Mouse (Mus musculus) spleen, adult 2 months (tissue): ENCODE data around the gene Ano2. TPM values are rescaled to one million over a fixed set of nuclear protein-coding genes. Genes with fewer than 3 reads are reported as not detected.

Experiments
- DNase-seq, 2 experiments: peaks; one replicate each; pipeline versions ENCODE4 v3.0.0 to v3.0.0-alpha.2; 2012 to 2021; ENCODE audit warnings: low spot score in 2 of 2, low read depth in 1 of 2
- H3K27ac ChIP-seq: fragments of 200-500 bp; 2 replicates; pipeline ENCODE4 v1.5.1; 2012; ENCODE audit warnings: low read length, inconsistent platforms; ENCODE audit not compliant: insufficient read depth
- H3K27me3 ChIP-seq: fragments of 200-500 bp; 2 replicates; pipeline ENCODE4 v1.6.1; 2012; ENCODE audit warnings: mild to moderate bottlenecking, moderate library complexity, low read length, inconsistent platforms; ENCODE audit not compliant: control insufficient read depth, insufficient read depth
- H3K36me3 ChIP-seq: fragments of 200-500 bp; 2 replicates; pipeline ENCODE4 v1.6.1; 2012; ENCODE audit warnings: mild to moderate bottlenecking, low read length, inconsistent platforms; ENCODE audit not compliant: control insufficient read depth, insufficient read depth
- H3K4me1 ChIP-seq: fragments of 200-500 bp; 2 replicates; pipeline ENCODE4 v1.6.1; 2011; ENCODE audit warnings: inconsistent platforms; ENCODE audit not compliant: control insufficient read depth, insufficient read depth, insufficient read length
- H3K4me3 ChIP-seq: fragments of 200-500 bp; 2 replicates; pipeline ENCODE4 v1.5.1; 2011; ENCODE audit warnings: mild to moderate bottlenecking, inconsistent platforms; ENCODE audit not compliant: insufficient read depth, insufficient read length; ENCODE audit errors: extremely low read depth
- CTCF ChIP-seq: fragments of 200-500 bp; IDR thresholded peaks from 2 replicates; pipeline ENCODE4 v1.5.1; 2011; ENCODE audit warnings: mild to moderate bottlenecking, inconsistent platforms; ENCODE audit not compliant: insufficient read depth, insufficient read length, insufficient replicate concordance; ENCODE audit errors: extremely low read depth
- POLR2A ChIP-seq: fragments of 200-500 bp; IDR thresholded peaks from 2 replicates; pipeline ENCODE4 v1.6.1; 2011; ENCODE audit warnings: low read depth, low read length, inconsistent platforms
- WGBS: fragments of 180-500 bp; shearing (Covaris S2); methylation state at CpG from one replicate; pipeline ENCODE4 v1.1.7; 2018; 5-methylcytosine and 5-hydroxymethylcytosine counted together
- polyA plus RNA-seq: library from polyadenylated mRNA; depleted of rRNA; stranded (reverse); fragments of >200 nt; gene quantifications from 2 replicates; pipeline ENCODE4 v1.2.3, GENCODE M21; 2012

Gene Ano2
- polyA plus RNA-seq, 1 experiment = not detected

DNA sequence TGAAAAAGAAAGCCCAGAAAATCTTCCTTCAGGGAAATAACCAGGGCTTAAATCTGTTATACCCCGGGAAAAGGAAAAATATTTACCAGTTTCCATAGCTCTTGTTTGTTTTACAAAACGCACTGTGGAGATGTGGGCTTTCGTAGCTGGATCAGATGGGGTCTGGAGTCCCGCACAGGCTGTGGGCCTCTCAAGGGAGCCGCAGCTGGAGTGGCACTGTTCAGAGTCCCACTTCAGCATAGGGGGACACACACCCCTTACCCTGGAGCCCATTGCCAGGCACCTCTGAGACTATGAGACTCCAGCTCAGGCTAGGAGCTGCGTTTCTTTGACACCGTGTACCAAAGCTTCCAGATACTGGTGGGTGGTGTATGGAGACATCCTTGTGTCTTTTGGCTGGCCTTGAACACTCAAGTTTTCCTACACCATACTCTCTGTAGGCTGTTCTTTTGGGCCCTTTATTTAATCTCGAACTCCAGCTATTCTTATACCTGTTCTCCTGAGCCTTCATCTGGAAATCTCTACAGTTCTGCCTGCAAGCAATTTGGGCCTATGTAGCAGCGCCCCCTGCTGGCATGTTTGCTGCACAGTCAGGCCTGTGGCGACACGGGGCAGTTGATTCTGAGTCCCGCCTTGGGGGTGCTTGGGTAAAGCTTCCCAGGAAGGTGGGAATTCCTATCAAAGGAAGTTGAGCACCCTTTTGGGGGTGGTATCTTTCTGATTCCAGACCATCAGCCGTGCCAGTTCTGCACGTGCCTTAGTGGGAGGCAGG lies 28.9 kb upstream of the Ano2 start:
- H3K36me3 ChIP-seq = no peaks in the 10 kb centered on the region
- H3K27ac ChIP-seq = no peak overlapping the region
- WGBS = 53% methylated on average over 14 of the region's 14 CpGs
- DNase-seq = peak in 1 of 2 experiments; percentile 31
- H3K27me3 ChIP-seq = no peaks in the 10 kb centered on the region
- TF ChIP-seq POLR2A (no peak), CTCF (peak; percentile 79; the same call in 1 of the 2 replicates)
- no peak overlapping the region for H3K4me3 ChIP-seq
- no peaks in the 10 kb centered on the region for H3K4me1 ChIP-seq

DNA sequence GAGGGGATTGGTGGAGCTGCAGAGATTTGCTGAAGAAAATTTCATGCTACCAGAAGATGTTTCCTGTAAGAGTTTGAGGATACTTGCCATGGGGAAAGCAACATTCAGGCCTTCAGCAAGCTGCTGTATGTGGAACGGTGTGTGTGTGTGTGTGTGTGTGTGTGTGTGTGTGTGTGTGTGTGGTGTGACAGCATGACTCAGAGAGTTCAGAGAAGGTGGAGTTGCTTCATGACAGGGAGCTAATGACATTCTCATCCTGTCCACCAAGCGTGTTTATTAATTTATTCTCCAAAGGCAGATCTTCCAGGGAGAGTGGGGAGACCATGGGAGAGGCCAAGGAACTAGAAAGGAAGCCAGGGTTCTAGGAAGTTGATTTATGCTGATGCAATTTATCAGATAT lies 26.3 kb upstream of the Ano2 start:
- TF ChIP-seq CTCF (no peak), POLR2A (no peak)
- Histone ChIP-seq H3K36me3 (no peaks in the 10 kb centered on the region), H3K27ac (no peak overlapping the region), H3K4me3 (no peak overlapping the region), H3K4me1 (no peaks in the 10 kb centered on the region), H3K27me3 (no peaks in the 10 kb centered on the region)
- no peak for DNase-seq
- 69% methylated on average over 2 of the region's 2 CpGs for WGBS

DNA sequence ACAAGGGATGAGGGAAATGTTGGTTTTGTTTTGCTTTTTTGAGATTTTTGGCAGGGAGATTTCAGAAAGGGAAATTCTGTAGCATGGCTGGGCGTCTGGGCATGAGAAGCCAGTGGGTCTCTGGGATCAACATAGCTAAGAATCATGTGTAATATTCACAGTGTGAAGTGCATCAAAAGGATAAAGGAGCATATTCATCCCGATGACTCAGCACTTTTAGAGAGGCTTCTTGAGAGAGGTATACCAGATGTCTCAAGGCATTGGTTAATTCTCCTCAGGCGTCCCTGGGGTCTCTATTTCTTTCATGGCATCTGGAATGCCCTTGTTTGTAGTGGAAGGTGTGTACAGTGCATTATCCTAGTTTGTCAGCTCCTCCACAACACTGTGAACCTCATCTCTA lies 18.4 kb upstream of the Ano2 start:
- no peak for DNase-seq
- no peaks in the 10 kb centered on the region for H3K36me3 ChIP-seq
- TF ChIP-seq POLR2A = no peak
- no peak for TF ChIP-seq CTCF
- WGBS = 83% methylated on average over 3 of the region's 3 CpGs
- no peak overlapping the region for H3K27ac ChIP-seq
- no peak overlapping the region for H3K4me3 ChIP-seq
- no peaks in the 10 kb centered on the region for H3K4me1 ChIP-seq
- no peaks in the 10 kb centered on the region for H3K27me3 ChIP-seq

DNA sequence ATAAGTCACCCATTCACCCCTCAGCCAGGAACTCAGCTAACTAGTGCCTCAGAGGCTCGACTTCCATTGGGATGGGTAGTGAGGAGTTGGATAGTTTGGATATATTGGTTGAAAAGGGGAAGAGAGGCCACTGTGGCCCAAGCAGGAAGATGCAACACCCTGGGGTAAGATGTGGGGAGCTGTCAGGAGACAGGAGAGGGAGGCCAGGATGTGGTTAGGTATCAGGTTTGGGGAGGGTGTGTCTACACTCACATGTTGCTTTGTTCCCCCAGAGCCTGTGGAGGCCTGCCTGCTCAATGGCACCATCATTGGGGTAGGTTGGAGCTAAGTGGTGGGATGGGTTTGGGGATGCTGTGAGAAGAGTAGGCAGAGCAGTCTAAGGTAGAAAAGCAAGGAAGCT lies 11.7 kb upstream of the Ano2 start:
- no peak overlapping the region for H3K27ac ChIP-seq
- no peak overlapping the region for H3K4me3 ChIP-seq
- TF ChIP-seq POLR2A (no peak), CTCF (no peak)
- H3K36me3 ChIP-seq = no peaks in the 10 kb centered on the region
- WGBS = 44% methylated on average over 1 of the region's 1 CpGs
- H3K27me3 ChIP-seq = no peaks in the 10 kb centered on the region
- no peaks in the 10 kb centered on the region for H3K4me1 ChIP-seq
- DNase-seq = no peak

DNA sequence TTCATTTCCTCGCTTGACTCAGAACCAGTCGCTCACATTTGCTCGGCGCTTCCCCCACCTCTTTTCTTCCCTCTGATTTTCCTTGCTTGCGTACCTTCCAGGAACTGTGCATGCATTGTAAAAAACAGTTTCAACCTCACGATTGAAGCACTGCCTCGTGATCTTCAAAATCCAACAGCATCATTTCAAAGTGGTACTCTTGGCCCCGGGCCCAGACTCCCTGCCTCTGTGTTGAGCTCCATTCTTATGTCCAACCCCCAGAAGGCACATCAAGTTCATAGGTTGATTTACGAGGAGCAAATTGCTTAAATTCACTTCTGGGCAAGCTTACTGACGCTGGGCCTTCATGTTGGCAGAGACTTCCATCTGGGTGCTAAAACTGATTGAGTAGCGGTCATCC lies 9.6 kb upstream of the Ano2 start:
- H3K4me1 ChIP-seq = no peaks in the 10 kb centered on the region
- TF ChIP-seq CTCF = no peak
- TF ChIP-seq POLR2A = no peak
- 91% methylated on average over 11 of the region's 11 CpGs for WGBS
- H3K27me3 ChIP-seq = no peaks in the 10 kb centered on the region
- no peaks in the 10 kb centered on the region for H3K36me3 ChIP-seq
- no peak overlapping the region for H3K27ac ChIP-seq
- no peak overlapping the region for H3K4me3 ChIP-seq
- DNase-seq = no peak

DNA sequence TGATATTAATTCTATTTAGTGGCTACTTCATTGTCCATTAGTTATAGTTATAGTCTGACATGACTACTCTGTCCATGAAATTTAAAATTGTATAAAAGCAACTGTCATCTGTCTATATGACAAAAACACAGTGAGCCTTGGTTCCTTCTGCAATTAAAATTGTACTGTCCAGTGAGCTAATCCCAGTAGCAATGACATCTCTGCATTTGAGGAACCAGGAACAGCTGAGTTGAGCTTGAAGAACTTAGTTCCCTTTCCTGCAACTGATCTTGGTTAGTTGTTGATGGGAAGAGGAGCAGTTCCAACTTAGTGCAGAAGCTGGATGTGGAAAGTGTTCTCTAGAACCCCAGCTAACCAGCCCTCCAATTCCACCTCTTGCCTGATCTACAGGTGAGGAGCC lies 4.8 kb upstream of the Ano2 start:
- no peaks in the 10 kb centered on the region for H3K36me3 ChIP-seq
- no peaks in the 10 kb centered on the region for H3K4me1 ChIP-seq
- H3K4me3 ChIP-seq = no peak overlapping the region
- H3K27me3 ChIP-seq = no peaks in the 10 kb centered on the region
- no peak overlapping the region for H3K27ac ChIP-seq
- TF ChIP-seq POLR2A (no peak), CTCF (no peak)
- DNase-seq = no peak

DNA sequence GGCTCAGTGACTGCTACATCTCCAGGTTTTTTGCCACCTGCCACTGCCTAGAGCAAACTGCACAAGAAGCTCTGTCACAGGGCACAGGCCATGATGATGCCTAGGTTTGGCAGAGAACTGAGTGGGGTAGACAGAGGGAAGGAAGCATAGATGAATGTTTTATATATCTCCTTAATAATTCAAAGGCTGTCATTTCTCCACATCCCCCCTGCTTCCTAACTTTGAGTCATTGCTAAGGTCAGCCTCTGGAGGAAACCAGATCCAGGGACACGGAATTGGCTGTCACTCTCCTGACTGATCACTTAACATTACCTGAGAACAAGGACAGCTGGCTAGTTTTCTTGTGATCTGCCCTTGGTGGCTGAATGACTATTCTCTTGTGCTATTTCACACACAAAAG lies 2.2 kb upstream of the Ano2 start:
- TF ChIP-seq POLR2A = no peak
- Histone ChIP-seq H3K27ac (no peak overlapping the region), H3K27me3 (no peaks in the 10 kb centered on the region), H3K4me1 (no peaks in the 10 kb centered on the region), H3K36me3 (no peaks in the 10 kb centered on the region), H3K4me3 (no peak overlapping the region)
- DNase-seq = no peak
- 83% methylated on average over 1 of the region's 1 CpGs for WGBS
